Mouse (Mus musculus): ENCODE results near the gene Cyb5d1.

The Cyb5d1 gene

GRCm38 (mm10) chr11:69377766-69378165 lies 17.7 kb downstream of the Cyb5d1 start:
- DNase-seq: no peak

DNA sequence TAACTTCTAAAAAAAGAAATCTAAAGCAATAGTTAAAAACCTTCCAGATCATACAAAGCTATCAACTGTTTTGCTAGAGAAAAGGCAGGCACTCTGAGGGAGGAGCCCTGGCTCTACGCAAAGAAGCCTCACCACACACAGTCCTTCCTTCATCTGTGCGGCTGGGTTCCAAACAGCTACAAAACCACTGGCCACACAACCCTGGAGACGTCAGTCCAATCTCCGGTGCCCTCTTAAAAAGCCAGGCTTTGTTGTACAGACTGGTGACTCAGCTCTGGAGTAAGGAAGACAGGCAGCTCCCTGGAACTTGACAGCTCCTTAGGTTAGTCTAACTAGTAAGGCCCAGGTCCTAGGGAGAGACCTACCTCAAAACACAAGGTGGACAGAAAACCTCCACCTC lies 19.8 kb downstream of the Cyb5d1 start:
- DNase-seq: no peak

DNA sequence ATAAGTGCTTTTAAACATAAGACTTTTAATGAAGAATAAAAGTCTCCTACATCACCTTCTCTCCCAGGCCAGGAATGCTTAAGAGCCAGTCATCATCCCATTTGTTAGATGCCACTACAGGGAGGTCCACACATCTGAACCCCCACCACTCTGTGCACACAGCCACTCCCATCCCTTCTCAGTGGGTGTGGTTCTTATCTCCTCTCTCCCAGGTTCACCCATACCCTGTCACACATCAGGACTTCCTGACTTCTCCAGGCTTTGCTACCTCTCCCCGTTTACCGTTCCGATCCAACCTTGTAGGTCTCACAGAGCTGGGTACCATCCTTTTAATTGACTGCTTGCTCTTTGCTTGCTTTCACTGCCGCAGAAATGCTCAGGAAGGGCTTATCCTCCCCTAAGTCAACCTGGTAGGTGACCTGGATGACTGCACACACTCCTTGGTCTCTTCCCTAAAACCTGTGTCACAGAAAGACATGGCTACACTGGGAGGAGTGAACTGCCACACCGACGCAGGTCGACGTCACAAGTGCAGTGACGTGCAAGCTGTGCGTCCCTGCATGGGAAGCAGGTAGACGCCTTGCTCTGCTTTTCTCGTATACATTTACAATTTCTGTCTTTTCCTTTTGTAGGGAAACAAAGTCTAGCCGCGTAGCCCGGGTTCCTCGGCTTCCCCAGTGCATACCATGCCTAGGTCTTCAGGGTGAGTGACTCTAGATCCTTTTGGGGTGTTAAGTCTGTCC lies 22.0 kb downstream of the Cyb5d1 start:
- no peak for DNase-seq

GRCm38 (mm10) chr11:69372780-69373170 lies 22.7 kb downstream of the Cyb5d1 start:
- no peak for DNase-seq

DNA sequence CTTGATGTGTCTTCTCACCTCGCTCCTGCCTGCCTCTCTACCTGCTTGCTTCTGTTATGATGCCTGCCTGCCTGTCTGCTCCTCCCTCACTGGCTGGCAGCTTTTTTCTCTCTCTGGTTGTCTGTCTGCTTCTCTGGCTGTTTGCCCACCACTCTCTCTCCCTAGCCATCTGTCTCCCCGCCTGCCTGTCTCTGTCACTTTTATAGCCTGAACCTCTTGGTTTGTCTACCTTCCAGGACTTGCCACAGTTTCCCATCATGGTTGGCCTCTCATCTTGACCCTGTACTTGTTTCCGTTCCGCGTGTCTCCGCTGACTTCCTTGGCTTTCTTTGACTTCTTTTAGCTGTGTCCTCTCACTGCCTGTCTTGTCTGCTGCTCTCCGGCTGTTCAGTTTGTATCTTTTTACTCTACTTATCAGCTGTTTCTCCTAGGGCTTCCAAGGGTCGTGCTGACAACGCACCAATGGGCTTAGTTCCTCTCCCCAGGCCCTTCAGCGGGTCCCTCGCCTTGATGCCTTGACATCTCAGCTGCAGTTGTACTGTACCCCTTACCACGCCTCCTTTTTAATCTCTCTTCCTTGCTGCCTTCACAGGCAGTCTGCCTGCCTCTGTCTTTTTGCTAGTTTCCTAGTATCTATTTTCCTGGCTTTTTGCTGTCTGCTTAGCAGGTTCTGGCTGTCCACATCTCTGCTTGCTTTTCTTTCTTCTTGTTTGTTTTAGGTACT lies 23.2 kb downstream of the Cyb5d1 start:
- peak; percentile 91 for DNase-seq

DNA sequence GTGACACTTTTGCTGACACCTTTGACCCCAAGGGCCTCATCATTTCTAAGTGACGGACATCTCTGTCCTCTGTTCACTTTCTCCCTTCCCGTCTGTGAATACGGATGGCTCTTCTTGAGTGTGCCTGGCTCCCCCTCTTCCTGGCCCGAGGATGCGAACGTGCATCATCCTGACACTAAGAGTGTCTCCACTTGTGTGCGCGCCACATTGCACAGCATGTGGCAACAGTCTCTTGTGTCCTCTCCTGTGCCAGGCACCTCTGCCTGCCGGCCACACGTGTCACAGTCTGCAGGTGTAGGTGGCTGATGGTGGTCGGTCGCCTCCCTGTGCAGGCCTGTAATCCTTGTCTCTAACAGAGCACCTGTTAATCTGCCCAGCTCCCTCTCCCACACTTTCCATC lies 23.8 kb downstream of the Cyb5d1 start:
- DNase-seq: no peak

GRCm38 (mm10) chr11:69370817-69371215 lies 24.6 kb downstream of the Cyb5d1 start:
- no peak for DNase-seq

- DNase-seq: no peak
Observed at GRCm38 (mm10) chr11:69369990-69370816, 25.2 kb downstream of the Cyb5d1 start.

DNA sequence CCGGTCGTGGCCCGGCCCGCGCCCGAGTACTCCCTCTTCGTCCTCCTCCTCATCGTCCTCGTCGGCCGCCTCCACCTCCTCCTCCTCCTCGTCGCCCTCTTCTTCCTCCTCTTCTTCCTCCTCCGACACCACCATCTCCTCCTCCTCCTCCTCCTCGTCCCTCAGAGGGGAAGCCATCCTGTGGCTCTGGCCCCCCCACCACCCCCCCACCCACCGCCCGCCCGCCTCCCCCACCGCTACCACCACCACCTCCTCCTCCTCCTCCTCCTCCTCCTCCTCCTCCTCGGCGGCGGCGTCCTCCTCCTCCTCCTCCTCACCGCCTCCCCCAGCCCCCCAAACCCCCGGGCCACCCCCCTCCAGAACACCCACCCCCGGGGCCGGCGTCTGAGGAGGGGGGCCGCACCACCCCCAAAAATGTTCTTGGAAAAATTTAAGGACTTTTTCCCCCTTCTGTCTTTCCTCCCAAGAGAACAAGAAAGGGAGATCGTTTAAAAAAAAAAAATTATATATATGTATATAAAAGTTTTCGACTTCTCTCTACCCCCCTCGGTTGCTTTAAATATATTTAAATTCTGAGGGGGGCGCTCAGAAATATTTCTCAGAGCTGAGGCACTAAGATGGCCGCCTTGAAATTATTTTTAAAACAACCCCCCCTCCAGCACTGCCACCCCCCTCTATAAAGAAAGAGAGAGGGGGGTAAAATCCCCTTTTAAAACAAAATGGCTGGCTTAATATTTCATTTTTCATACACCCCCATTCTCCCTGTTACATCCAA lies 26.0 kb downstream of the Cyb5d1 start, which contains the start of gene Chd3:
Gene Chd3 (minus strand): TSS at position 192 of the 775 bp plus-strand sequence.
- DNase-seq: no peak

- DNase-seq: peak; percentile 50
Observed at GRCm38 (mm10) chr11:69368356-69369214, 26.8 kb downstream of the Cyb5d1 start.

DNA sequence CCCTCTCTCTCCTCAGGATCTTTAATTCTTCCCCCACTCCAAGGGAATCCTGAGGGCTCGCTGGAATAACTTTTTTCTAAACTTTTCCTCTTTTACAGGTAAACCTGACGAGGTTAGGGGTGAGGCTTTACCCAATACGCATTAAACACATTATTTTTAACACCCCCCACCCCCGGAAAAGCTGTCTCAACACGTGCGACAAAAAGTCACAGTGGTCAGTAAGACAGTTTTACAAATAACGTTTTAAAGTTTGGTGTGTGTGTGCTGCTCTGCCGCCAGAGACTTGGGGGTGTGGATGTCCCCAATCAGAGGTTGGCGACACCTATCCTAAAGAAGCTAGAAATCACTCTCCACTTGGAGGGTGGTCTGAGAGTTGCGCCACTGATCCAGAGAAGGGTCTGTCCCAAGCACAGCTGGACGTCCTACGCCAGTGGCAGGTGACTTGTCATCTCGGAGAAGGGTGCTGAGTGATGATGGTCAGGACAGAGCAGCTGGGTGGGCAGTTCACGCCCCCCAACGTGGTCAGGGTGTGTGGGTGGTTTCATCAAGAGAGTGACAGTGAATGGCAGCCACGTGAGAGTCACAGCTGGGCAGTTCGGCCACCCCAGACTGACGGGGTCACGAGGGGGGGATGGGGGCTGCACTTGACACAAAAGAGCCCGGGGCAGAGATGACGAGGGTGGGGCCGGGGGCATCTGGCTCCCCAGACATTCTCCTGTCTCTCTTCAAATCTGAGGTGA lies 27.6 kb downstream of the Cyb5d1 start:
- DNase-seq: peak; percentile 35

DNA sequence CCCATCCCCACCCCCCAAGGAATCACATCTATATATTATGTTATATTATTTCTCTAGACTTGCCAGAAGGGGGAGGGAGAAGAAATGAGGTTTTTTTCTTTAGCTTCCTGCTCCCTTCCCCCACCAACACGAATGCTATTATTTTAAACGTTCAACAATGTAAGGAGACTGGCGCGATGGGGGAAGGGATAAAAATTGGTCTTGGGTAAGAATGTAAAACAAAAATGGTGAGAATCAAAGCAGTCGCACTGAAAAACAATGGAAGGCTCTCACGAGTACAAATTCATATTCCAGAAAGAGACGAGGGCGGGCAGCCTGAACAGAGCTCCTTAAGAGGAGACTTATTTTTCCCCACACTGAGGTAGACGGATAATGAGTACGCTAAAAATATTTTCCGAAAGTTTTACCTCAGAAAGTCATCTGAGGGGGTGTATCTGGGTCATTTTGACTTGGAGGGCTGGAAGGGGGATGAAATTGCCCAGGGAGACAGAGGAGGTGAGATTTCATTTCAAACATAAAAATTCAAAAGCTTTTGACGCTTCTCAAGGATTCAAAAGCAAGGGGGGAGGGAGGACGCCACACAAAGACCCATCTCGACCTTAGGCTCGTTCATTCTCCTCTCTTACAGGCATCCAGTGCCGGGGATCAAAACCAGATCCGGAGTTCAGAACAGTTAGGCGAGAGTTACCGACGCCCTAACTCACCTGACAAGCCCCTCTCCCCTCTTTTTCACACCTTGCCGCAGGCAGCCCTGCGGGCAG lies 28.4 kb downstream of the Cyb5d1 start:
- peak; percentile 29 for DNase-seq

- peak; percentile 77 for DNase-seq
Observed at GRCm38 (mm10) chr11:69366157-69366854, 29.1 kb downstream of the Cyb5d1 start.

GRCm38 (mm10) chr11:69365722-69366121 lies 29.7 kb downstream of the Cyb5d1 start:
- no peak for DNase-seq

- DNase-seq: peak; percentile 87
Observed at GRCm38 (mm10) chr11:69364910-69365309, 30.5 kb downstream of the Cyb5d1 start.

- DNase-seq: no peak
Observed at GRCm38 (mm10) chr11:69364376-69364775, 31.1 kb downstream of the Cyb5d1 start.

DNA sequence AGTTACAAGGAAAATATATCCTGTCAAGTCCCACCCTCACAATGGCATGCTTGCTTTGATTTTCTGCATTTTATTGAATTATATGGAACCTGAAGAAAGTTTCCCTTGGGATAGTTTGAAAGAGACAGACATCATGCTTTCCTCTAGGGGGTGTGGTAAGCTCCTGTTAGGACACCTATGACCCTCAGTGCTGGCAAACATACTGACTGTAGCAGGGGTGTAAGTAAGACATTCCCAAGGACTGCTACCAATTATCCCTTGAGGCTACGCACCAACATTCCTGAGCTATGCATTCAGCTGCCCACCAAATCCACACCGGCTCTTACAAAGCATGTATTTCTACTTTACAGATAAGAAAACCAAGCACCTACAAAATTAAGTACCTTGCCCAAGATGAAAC lies 33.0 kb downstream of the Cyb5d1 start:
- no peak for DNase-seq

DNA sequence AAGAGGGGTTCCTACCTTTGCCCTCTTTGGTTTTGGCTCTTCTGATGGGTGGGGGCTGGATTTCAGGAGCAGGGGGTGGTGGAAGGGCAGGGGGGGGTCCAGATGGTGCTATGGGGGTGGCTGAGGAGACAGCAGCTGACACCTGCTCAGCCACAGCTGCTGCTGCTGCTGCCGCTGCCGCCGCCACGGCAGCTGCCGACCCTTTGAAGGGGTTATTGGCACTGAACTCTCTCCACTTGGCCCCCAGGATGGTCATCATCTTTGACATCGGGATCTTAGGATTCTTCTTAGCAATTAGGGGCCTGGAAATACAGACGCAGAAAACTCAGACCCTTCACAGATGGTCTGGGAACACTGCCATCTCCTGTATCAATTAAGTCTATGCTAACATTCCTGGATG lies 33.4 kb downstream of the Cyb5d1 start:
- DNase-seq: no peak

DNA sequence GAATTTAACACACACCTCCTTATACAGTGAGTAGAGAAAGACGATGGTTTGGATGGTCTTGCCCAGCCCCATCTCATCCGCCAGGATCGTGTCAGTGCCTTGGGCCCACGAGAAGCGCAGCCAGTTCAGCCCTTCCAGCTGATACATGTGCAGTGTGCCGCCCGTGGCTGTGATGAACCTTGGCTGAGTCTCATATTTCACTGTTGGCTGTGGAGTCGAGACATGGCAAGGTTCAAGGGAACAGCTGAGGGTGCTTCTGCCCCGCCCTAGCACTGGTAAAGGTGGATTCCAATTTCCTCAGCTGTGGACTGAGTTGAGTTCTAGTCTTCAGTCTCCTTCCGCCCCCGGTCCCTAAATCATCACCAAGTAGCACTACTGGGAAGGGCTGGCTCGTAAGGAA lies 37.7 kb downstream of the Cyb5d1 start:
- DNase-seq: no peak

Measured in cerebellum, adult 8-10 months (tissue).